In the genomic region with DNA sequence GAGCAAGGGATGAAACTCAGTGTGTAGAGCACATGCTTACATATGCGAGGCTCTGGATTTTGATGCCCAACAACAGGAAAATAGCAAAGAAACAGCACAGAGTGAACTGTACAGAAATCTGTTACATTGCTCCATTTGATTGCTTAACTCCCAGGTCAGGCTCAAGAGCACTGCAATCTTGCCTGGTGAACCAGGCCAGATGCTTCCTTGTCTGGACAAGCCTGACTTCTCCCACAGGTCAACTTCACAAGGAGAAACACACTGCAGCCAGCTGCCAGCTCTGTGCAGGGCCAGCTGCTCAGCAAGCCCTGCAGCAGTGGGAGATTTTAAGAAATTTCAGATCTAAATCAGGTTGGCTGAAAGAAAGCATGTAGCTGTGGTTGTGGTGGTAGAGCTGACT, we compare ENCODE assay signal across 20 mouse cellular contexts.
A peak's percentile ranks its signal among the peaks of the same experiment; 100 is the strongest.
DNase-seq lines count a peak whose midpoint lies in the region; ATAC-seq and TF ChIP-seq lines count a peak whose summit lies in the region.
"Had no signal": no experiment of that assay in that cellular context is flagged by ENCODE, and none has a peak within 500 bp of the region (broad histone marks: within the 10 kb centered on the region; RNA-seq: fewer than 3 reads in every experiment).

No protein-coding gene starts in this region.

- H3K4me2 ChIP-seq in embryonic facial prominence, embryonic 11.5 days (ENCODE audit: low read depth, low read length): no peak overlapping the region
- no peak overlapping the region for H3K4me2 ChIP-seq in midbrain, postnatal 0 days (ENCODE audit: low read depth, low read length, poor library complexity, severe bottlenecking)
- H3K4me2 ChIP-seq in midbrain, embryonic 15.5 days: no peak overlapping the region
- H3K4me2 ChIP-seq in lung, postnatal 0 days (replicated peaks; ENCODE audit: low read depth, low read length): no peak overlapping the region
- H3K4me2 ChIP-seq: embryonic facial prominence, embryonic 12.5 days; heart, embryonic 13.5 days; liver, embryonic 13.5 days had no signal

- intact Hi-C loops in gastrocnemius, adult 2 months (cut with DNase I): no loop called here

- H3K4me1 ChIP-seq in embryonic facial prominence, embryonic 11.5 days (ENCODE audit: control insufficient read depth, insufficient read depth, low read length): no peaks in the 10 kb centered on the region
- no peaks in the 10 kb centered on the region for H3K4me1 ChIP-seq in embryonic facial prominence, embryonic 10.5 days
- H3K4me1 ChIP-seq in midbrain, postnatal 0 days (ENCODE audit: insufficient read depth, low read length): no peaks in the 10 kb centered on the region
- no peaks in the 10 kb centered on the region for H3K4me1 ChIP-seq in midbrain, embryonic 15.5 days
- H3K4me1 ChIP-seq in lung, postnatal 0 days (ENCODE audit: insufficient read depth, low read depth, low read length): no peaks in the 10 kb centered on the region
- H3K4me1 ChIP-seq: embryonic facial prominence, embryonic 12.5 days; heart, embryonic 13.5 days; liver, embryonic 13.5 days had no signal

- no peaks in the 10 kb centered on the region for H3K27me3 ChIP-seq in embryonic facial prominence, embryonic 11.5 days (ENCODE audit: control insufficient read depth, insufficient read depth, low read length)
- no peaks in the 10 kb centered on the region for H3K27me3 ChIP-seq in embryonic facial prominence, embryonic 10.5 days (replicated peaks; ENCODE audit: low read depth, poor library complexity, severe bottlenecking)
- H3K27me3 ChIP-seq in midbrain, postnatal 0 days (ENCODE audit: insufficient read depth, low read length): no peaks in the 10 kb centered on the region
- H3K27me3 ChIP-seq in midbrain, embryonic 15.5 days (replicated peaks): no peaks in the 10 kb centered on the region
- H3K27me3 ChIP-seq in lung, postnatal 0 days (replicated peaks; ENCODE audit: insufficient read depth, low read length): no peaks in the 10 kb centered on the region
- H3K27me3 ChIP-seq: embryonic facial prominence, embryonic 12.5 days; heart, embryonic 13.5 days; liver, embryonic 13.5 days had no signal

- 97% methylated on average over 1 of the region's 1 CpGs for WGBS in embryonic facial prominence, embryonic 11.5 days
- 97% methylated on average over 1 of the region's 1 CpGs for whole genome bisulfite sequencing in embryonic facial prominence, embryonic 10.5 days
- whole genome bisulfite sequencing in midbrain, postnatal 0 days: 91% methylated on average over 1 of the region's 1 CpGs
- WGBS in midbrain, embryonic 15.5 days: 98% methylated on average over 1 of the region's 1 CpGs
- WGBS in lung, postnatal 0 days: 73% methylated on average over 1 of the region's 1 CpGs

- H3K9ac ChIP-seq in embryonic facial prominence, embryonic 11.5 days (replicated peaks; ENCODE audit: low read length): no peak overlapping the region
- H3K9ac ChIP-seq in midbrain, postnatal 0 days (replicated peaks; ENCODE audit: low read length, poor library complexity, severe bottlenecking): no peak overlapping the region
- no peak overlapping the region for H3K9ac ChIP-seq in midbrain, embryonic 15.5 days
- no peak overlapping the region for H3K9ac ChIP-seq in lung, postnatal 0 days (replicated peaks; ENCODE audit: low read depth)
- H3K9ac ChIP-seq: embryonic facial prominence, embryonic 12.5 days; heart, embryonic 13.5 days; liver, embryonic 13.5 days had no signal

- H3K27ac ChIP-seq in embryonic facial prominence, embryonic 11.5 days (replicated peaks; ENCODE audit: low read depth, low read length): no peak overlapping the region
- H3K27ac ChIP-seq in embryonic facial prominence, embryonic 10.5 days (replicated peaks): no peak overlapping the region
- no peak overlapping the region for H3K27ac ChIP-seq in midbrain, postnatal 0 days (ENCODE audit: low read depth, low read length)
- no peak overlapping the region for H3K27ac ChIP-seq in midbrain, embryonic 15.5 days
- H3K27ac ChIP-seq in lung, postnatal 0 days (ENCODE audit: low read length): no peak overlapping the region
- H3K27ac ChIP-seq in gastrocnemius, adult 2 months: no peak overlapping the region
- H3K27ac ChIP-seq: embryonic facial prominence, embryonic 12.5 days; heart, embryonic 13.5 days; layer of hippocampus, adult 2 months; liver, embryonic 13.5 days had no signal

- no peak for ATAC-seq in embryonic facial prominence, embryonic 11.5 days (replicated peaks; ENCODE audit: insufficient number of reproducible peaks, low FRiP score, low TSS enrichment, low read depth)
- ATAC-seq in midbrain, postnatal 0 days (ENCODE audit: low FRiP score): no peak
- no peak for ATAC-seq in midbrain, embryonic 15.5 days (replicated peaks)
- ATAC-seq in lung, postnatal 0 days: peak; percentile 89
- ATAC-seq: hindbrain, embryonic 16.5 days had no signal

- peak; percentile 32; the same call in 1 of the 2 replicates for TF ChIP-seq EP300 in lung, postnatal 0 days (IDR thresholded peaks at IDR 0.05)

- H3K36me3 ChIP-seq in embryonic facial prominence, embryonic 11.5 days (replicated peaks; ENCODE audit: control insufficient read depth, insufficient read depth, low read depth, low read length): no peaks in the 10 kb centered on the region
- H3K36me3 ChIP-seq in embryonic facial prominence, embryonic 10.5 days (replicated peaks): no peaks in the 10 kb centered on the region
- no peaks in the 10 kb centered on the region for H3K36me3 ChIP-seq in midbrain, postnatal 0 days (ENCODE audit: insufficient read depth, low read length)
- no peaks in the 10 kb centered on the region for H3K36me3 ChIP-seq in midbrain, embryonic 15.5 days (replicated peaks)
- no peaks in the 10 kb centered on the region for H3K36me3 ChIP-seq in lung, postnatal 0 days (ENCODE audit: insufficient read depth, low read length)
- H3K36me3 ChIP-seq: embryonic facial prominence, embryonic 12.5 days; heart, embryonic 13.5 days; liver, embryonic 13.5 days had no signal

- TF ChIP-seq CTCF in midbrain, postnatal 0 days (IDR thresholded peaks at IDR 0.05): no peak
- TF ChIP-seq CTCF in lung, postnatal 0 days (IDR thresholded peaks at IDR 0.05): no peak
- TF ChIP-seq CTCF in gastrocnemius, adult 2 months (IDR thresholded peaks at IDR 0.05): no peak

- no peak overlapping the region for H3K4me3 ChIP-seq in embryonic facial prominence, embryonic 11.5 days (ENCODE audit: low read depth, low read length)
- H3K4me3 ChIP-seq in embryonic facial prominence, embryonic 10.5 days: no peak overlapping the region
- no peak overlapping the region for H3K4me3 ChIP-seq in midbrain, postnatal 0 days (ENCODE audit: low read depth, low read length)
- H3K4me3 ChIP-seq in midbrain, embryonic 15.5 days: no peak overlapping the region
- no peak overlapping the region for H3K4me3 ChIP-seq in lung, postnatal 0 days (ENCODE audit: low read depth, low read length)
- no peak overlapping the region for H3K4me3 ChIP-seq in gastrocnemius, adult 2 months
- H3K4me3 ChIP-seq: embryonic facial prominence, embryonic 12.5 days; heart, embryonic 13.5 days; layer of hippocampus, adult 2 months; liver, embryonic 13.5 days had no signal

- DNase-seq in embryonic facial prominence, embryonic 11.5 days (ENCODE audit: low spot score): peak; percentile 6
- DNase-seq in embryonic facial prominence, embryonic 10.5 days (ENCODE audit: low spot score): no peak
- DNase-seq in midbrain, postnatal 0 days (ENCODE audit: low spot score): peak; percentile 4
- DNase-seq in lung, postnatal 0 days (ENCODE audit: low spot score): peak; percentile 82
- no peak for DNase-seq in gastrocnemius, adult 2 months
- DNase-seq in right cerebral cortex, postnatal 25 days: no peak
- no peak for DNase-seq in neural tube, embryonic 10.5 days (ENCODE audit: extremely low spot score, low spot score)
- DNase-seq: cerebellum, postnatal 14 days; gastrocnemius, postnatal 36 days; heart, postnatal 36 days; left cerebral cortex, postnatal 4 days; liver, embryonic 13.5 days; midbrain, embryonic 14.5 days; right cerebral cortex, adult 18-20 months; thymus, adult 18-20 months had no signal

- H3K9me3 ChIP-seq in embryonic facial prominence, embryonic 11.5 days (replicated peaks; ENCODE audit: control insufficient read depth, low read length): no peaks in the 10 kb centered on the region
- no peaks in the 10 kb centered on the region for H3K9me3 ChIP-seq in embryonic facial prominence, embryonic 10.5 days
- H3K9me3 ChIP-seq in midbrain, postnatal 0 days (ENCODE audit: low read length): no peaks in the 10 kb centered on the region
- H3K9me3 ChIP-seq in midbrain, embryonic 15.5 days: no peaks in the 10 kb centered on the region
- no peaks in the 10 kb centered on the region for H3K9me3 ChIP-seq in lung, postnatal 0 days (ENCODE audit: low read length)
- H3K9me3 ChIP-seq: embryonic facial prominence, embryonic 12.5 days; heart, embryonic 13.5 days; liver, embryonic 13.5 days had no signal

Comparison
In these comparisons a context has a peak if more than half of its experiments do, and no peak if none do; other contexts are left out.
1. DNase-seq: peak in embryonic facial prominence, embryonic 11.5 days (single experiment), midbrain, postnatal 0 days (single experiment) and lung, postnatal 0 days (single experiment); none in embryonic facial prominence, embryonic 10.5 days (single experiment), gastrocnemius, adult 2 months (single experiment), right cerebral cortex, postnatal 25 days (single experiment) and neural tube, embryonic 10.5 days (single experiment).